Mouse (Mus musculus) ovary, postnatal 10 days (tissue): Measurements from ENCODE around the gene Spata2.

ENCODE experiments used
- DNase-seq: peaks from one replicate; pipeline ENCODE4 v3.0.0; 2022; ENCODE audit warnings: low spot score

Gene Spata2

GRCm38 (mm10) chr2:167447629-167448028 lies 45.1 kb downstream of the Spata2 start:
- DNase-seq = no peak

- no peak for DNase-seq
Observed at GRCm38 (mm10) chr2:167447207-167447606, 45.5 kb downstream of the Spata2 start.

- DNase-seq = no peak
Observed at GRCm38 (mm10) chr2:167445911-167446780, 46.5 kb downstream of the Spata2 start.

GRCm38 (mm10) chr2:167443411-167444193 lies 49.1 kb downstream of the Spata2 start:
- DNase-seq = no peak

GRCm38 (mm10) chr2:167439422-167439821 lies 53.3 kb downstream of the Spata2 start:
- no peak for DNase-seq

GRCm38 (mm10) chr2:167436371-167436770 lies 56.3 kb downstream of the Spata2 start:
- no peak for DNase-seq

- no peak for DNase-seq
Observed at GRCm38 (mm10) chr2:167435631-167436030, 57.1 kb downstream of the Spata2 start.

GRCm38 (mm10) chr2:167434570-167434969 lies 58.1 kb downstream of the Spata2 start:
- DNase-seq = no peak

GRCm38 (mm10) chr2:167431418-167431776 lies 61.3 kb downstream of the Spata2 start:
- DNase-seq = no peak
